Comparison of ENCODE assay signal across 8 mouse cellular contexts in genomic region chr13:23426335-23426734, GRCm38 (mm10). TPM values are rescaled to one million over a fixed set of nuclear protein-coding genes. Genes with fewer than 3 reads are reported as not detected.
DNase-seq lines count a peak whose midpoint lies in the region; ATAC-seq lines count a peak whose summit lies in the region.

No protein-coding gene starts in this region.

- WGBS in embryonic facial prominence, embryonic 11.5 days, result 5% methylated on average over 8 of the region's 8 CpGs
- 8% methylated on average over 8 of the region's 8 CpGs for WGBS in forebrain, embryonic 13.5 days

- no peak overlapping the region for H3K4me3 ChIP-seq in embryonic facial prominence, embryonic 11.5 days (ENCODE audit: low read depth, low read length)
- no peak overlapping the region for H3K4me3 ChIP-seq in forebrain, embryonic 13.5 days

- no peak overlapping the region for H3K9ac ChIP-seq in embryonic facial prominence, embryonic 11.5 days (replicated peaks; ENCODE audit: low read length)
- no peak overlapping the region for H3K9ac ChIP-seq in forebrain, embryonic 13.5 days

- no peaks in the 10 kb centered on the region for H3K9me3 ChIP-seq in embryonic facial prominence, embryonic 11.5 days (replicated peaks; ENCODE audit: control insufficient read depth, low read length)
- H3K9me3 ChIP-seq in forebrain, embryonic 13.5 days (replicated peaks), result no peaks in the 10 kb centered on the region

- H3K27me3 ChIP-seq in embryonic facial prominence, embryonic 11.5 days (ENCODE audit: control insufficient read depth, insufficient read depth, low read length), result no peaks in the 10 kb centered on the region
- H3K27me3 ChIP-seq in forebrain, embryonic 13.5 days, result no peaks in the 10 kb centered on the region

- H3K27ac ChIP-seq in embryonic facial prominence, embryonic 11.5 days (replicated peaks; ENCODE audit: low read depth, low read length), result no peak overlapping the region
- H3K27ac ChIP-seq in forebrain, embryonic 13.5 days, result no peak overlapping the region

- no peak overlapping the region for H3K4me2 ChIP-seq in embryonic facial prominence, embryonic 11.5 days (ENCODE audit: low read depth, low read length)
- no peak overlapping the region for H3K4me2 ChIP-seq in forebrain, embryonic 13.5 days

- no peaks in the 10 kb centered on the region; the same call in 1 of the 2 replicates for H3K4me1 ChIP-seq in embryonic facial prominence, embryonic 11.5 days (ENCODE audit: control insufficient read depth, insufficient read depth, low read length)
- peaks cover 32% of the 10 kb centered on the region for H3K4me1 ChIP-seq in forebrain, embryonic 13.5 days

- ATAC-seq in frontal cortex, adult (ENCODE audit: low TSS enrichment), result no peak
- no peak for ATAC-seq in embryonic facial prominence, embryonic 11.5 days (replicated peaks; ENCODE audit: insufficient number of reproducible peaks, low FRiP score, low TSS enrichment, low read depth)
- no peak for ATAC-seq in forebrain, embryonic 13.5 days

- no peaks in the 10 kb centered on the region for H3K36me3 ChIP-seq in embryonic facial prominence, embryonic 11.5 days (replicated peaks; ENCODE audit: control insufficient read depth, insufficient read depth, low read depth, low read length)
- H3K36me3 ChIP-seq in forebrain, embryonic 13.5 days (ENCODE audit: poor library complexity, severe bottlenecking), result peaks cover 12% of the 10 kb centered on the region

- DNase-seq in frontal cortex, postnatal 25 days (ENCODE audit: low spot score in 2 of 2), result peak; percentile 52 to 70
- peak; percentile 67 to 78 for DNase-seq in right cerebral cortex, adult 2 months (ENCODE audit: low spot score in 2 of 2)
- no peak for DNase-seq in right cerebral cortex, postnatal 25 days
- peak; percentile 78 for DNase-seq in embryonic facial prominence, embryonic 11.5 days (ENCODE audit: low spot score)
- DNase-seq in retina, postnatal 1 day, result peak; percentile 68
- no peak for DNase-seq in spleen, adult 12 weeks (ENCODE audit: low spot score)

RNA-seq across cellular contexts. Expression of gene Abt1, which starts 2.7 kb away (rescaled TPM):
- polyA plus RNA-seq in embryonic facial prominence, embryonic 11.5 days (2014; fragmentation: Nextera tagmentation; extraction: Ambion mirVana), result 15.0 and 16.2 TPM in 2 replicates
- polyA plus RNA-seq in forebrain, embryonic 13.5 days (2015; fragmentation: Nextera tagmentation; extraction: Ambion mirVana), result 12.4 and 13.4 TPM in 2 replicates

RNA-seq across cellular contexts. Expression of gene Btn1a1, which starts 39.4 kb away (rescaled TPM):
- 0.24 and 0.35 TPM in 2 replicates for polyA plus RNA-seq in embryonic facial prominence, embryonic 11.5 days (2014; fragmentation: Nextera tagmentation; extraction: Ambion mirVana)
- polyA plus RNA-seq in forebrain, embryonic 13.5 days (2015; fragmentation: Nextera tagmentation; extraction: Ambion mirVana), result not detected in 2 replicates

RNA-seq across cellular contexts. Expression of gene Zfp322a, which starts 57.3 kb away (rescaled TPM):
- 72.4 and 76.2 TPM in 2 replicates for polyA plus RNA-seq in embryonic facial prominence, embryonic 11.5 days (2014; fragmentation: Nextera tagmentation; extraction: Ambion mirVana)
- 61.4 and 61.8 TPM in 2 replicates for polyA plus RNA-seq in forebrain, embryonic 13.5 days (2015; fragmentation: Nextera tagmentation; extraction: Ambion mirVana)

Comparison
In these comparisons a context has a peak if more than half of its experiments do, and no peak if none do; other contexts are left out.
1. DNase-seq: peak in frontal cortex, postnatal 25 days (2 of 2), right cerebral cortex, adult 2 months (2 of 2), embryonic facial prominence, embryonic 11.5 days (single experiment) and retina, postnatal 1 day (single experiment); none in right cerebral cortex, postnatal 25 days (single experiment) and spleen, adult 12 weeks (single experiment).